In the genomic region with DNA sequence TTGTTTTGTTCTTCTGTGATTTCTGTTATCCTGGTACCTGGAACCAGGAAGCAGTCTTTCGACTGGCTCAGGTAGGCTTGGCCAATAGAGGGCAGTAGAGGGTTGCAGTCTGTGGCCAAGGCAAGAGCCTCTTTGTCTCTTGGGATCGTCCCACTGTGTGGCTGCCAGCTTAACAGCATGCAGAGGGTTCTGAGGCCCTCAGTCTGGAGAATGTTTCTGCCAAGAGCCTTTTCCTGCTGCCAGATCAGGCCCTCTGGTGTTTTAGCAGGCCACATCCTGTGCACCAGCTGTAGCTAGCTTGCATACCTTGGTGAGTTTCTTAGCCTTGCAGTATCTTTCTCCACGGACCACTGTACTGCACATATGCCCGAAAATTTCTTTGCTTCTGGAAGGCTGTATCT, we compare ENCODE assay signal across 8 mouse cellular contexts.
DNase-seq lines count a peak whose midpoint lies in the region; ATAC-seq and TF ChIP-seq lines count a peak whose summit lies in the region.

No protein-coding gene starts in this region.

- no peaks in the 10 kb centered on the region for H3K27me3 ChIP-seq in embryonic facial prominence, embryonic 14.5 days (replicated peaks; ENCODE audit: control insufficient read depth, insufficient read depth, low read length)
- H3K27me3 ChIP-seq in heart, embryonic 12.5 days (replicated peaks), result no peaks in the 10 kb centered on the region
- H3K27me3 ChIP-seq in kidney, embryonic 15.5 days, result no peaks in the 10 kb centered on the region
- H3K27me3 ChIP-seq in limb, embryonic 14.5 days (ENCODE audit: control insufficient read depth, insufficient read depth, low read length), result no peaks in the 10 kb centered on the region
- H3K27me3 ChIP-seq in neural tube, embryonic 12.5 days (replicated peaks), result no peaks in the 10 kb centered on the region

- peak; percentile 79 for ATAC-seq in embryonic facial prominence, embryonic 14.5 days (ENCODE audit: low read depth)
- ATAC-seq in heart, embryonic 12.5 days (ENCODE audit: insufficient number of reproducible peaks, low FRiP score), result peak; percentile 53; the same call in 1 of the 2 replicates
- ATAC-seq in kidney, embryonic 15.5 days (replicated peaks; ENCODE audit: low FRiP score), result 0 out of 2 replicates have a peak, but pooled peaks have one; percentile 22
- ATAC-seq in limb, embryonic 14.5 days (ENCODE audit: low FRiP score, low read depth), result peak; percentile 34; the same call in 1 of the 2 replicates
- peak; percentile 91 for ATAC-seq in neural tube, embryonic 12.5 days (ENCODE audit: low FRiP score, low read depth)

- H3K36me3 ChIP-seq in embryonic facial prominence, embryonic 14.5 days (ENCODE audit: control insufficient read depth, insufficient read depth, low read length), result no peaks in the 10 kb centered on the region
- no peaks in the 10 kb centered on the region for H3K36me3 ChIP-seq in heart, embryonic 12.5 days
- H3K36me3 ChIP-seq in kidney, embryonic 15.5 days, result no peaks in the 10 kb centered on the region
- no peaks in the 10 kb centered on the region for H3K36me3 ChIP-seq in limb, embryonic 14.5 days (ENCODE audit: control insufficient read depth, insufficient read depth, low read length)
- no peaks in the 10 kb centered on the region for H3K36me3 ChIP-seq in neural tube, embryonic 12.5 days

- no peaks in the 10 kb centered on the region for H3K4me1 ChIP-seq in bone marrow, adult 2 months (ENCODE audit: control insufficient read depth, insufficient read depth, low read length)
- peaks cover 2% of the 10 kb centered on the region; the same call in 1 of the 2 replicates for H3K4me1 ChIP-seq in embryonic facial prominence, embryonic 14.5 days (ENCODE audit: control insufficient read depth, insufficient read depth, low read length)
- H3K4me1 ChIP-seq in heart, embryonic 12.5 days (replicated peaks), result no peaks in the 10 kb centered on the region
- H3K4me1 ChIP-seq in kidney, embryonic 15.5 days, result no peaks in the 10 kb centered on the region
- H3K4me1 ChIP-seq in limb, embryonic 14.5 days (ENCODE audit: control insufficient read depth, insufficient read depth, low read length), result no peaks in the 10 kb centered on the region
- no peaks in the 10 kb centered on the region; the same call in 1 of the 2 replicates for H3K4me1 ChIP-seq in neural tube, embryonic 12.5 days

- H3K4me2 ChIP-seq in embryonic facial prominence, embryonic 14.5 days (ENCODE audit: low read depth, low read length), result no peak overlapping the region
- no peak overlapping the region for H3K4me2 ChIP-seq in heart, embryonic 12.5 days
- H3K4me2 ChIP-seq in kidney, embryonic 15.5 days, result no peak overlapping the region
- H3K4me2 ChIP-seq in limb, embryonic 14.5 days (replicated peaks; ENCODE audit: low read depth, low read length, severe bottlenecking), result no peak overlapping the region
- H3K4me2 ChIP-seq in neural tube, embryonic 12.5 days (replicated peaks), result no peak overlapping the region

- no peak for TF ChIP-seq POLR2A in bone marrow, adult 2 months (IDR thresholded peaks at IDR 0.05; ENCODE audit: borderline replicate concordance, control insufficient read depth, low read depth, low read length)
- no peak for TF ChIP-seq POLR2A in limb, embryonic 14.5 days (IDR thresholded peaks at IDR 0.05; ENCODE audit: borderline replicate concordance, extremely low read depth, insufficient read depth, insufficient read length)

- no peak overlapping the region for H3K9ac ChIP-seq in embryonic facial prominence, embryonic 14.5 days (ENCODE audit: low read depth, low read length)
- no peak overlapping the region for H3K9ac ChIP-seq in heart, embryonic 12.5 days
- H3K9ac ChIP-seq in kidney, embryonic 15.5 days, result no peak overlapping the region
- no peak overlapping the region for H3K9ac ChIP-seq in limb, embryonic 14.5 days (ENCODE audit: low read depth, low read length, severe bottlenecking)
- H3K9ac ChIP-seq in neural tube, embryonic 12.5 days, result no peak overlapping the region

- peak; percentile 27 for DNase-seq in A20 (ENCODE audit: low read depth, low spot score)
- peak; percentile 92 for DNase-seq in embryonic facial prominence, embryonic 14.5 days (ENCODE audit: low spot score)
- DNase-seq in limb, embryonic 14.5 days (ENCODE audit: low spot score), result peak; percentile 77
- DNase-seq in testis, postnatal 14 days (ENCODE audit: low spot score), result peak; percentile 27

- no peaks in the 10 kb centered on the region for H3K9me3 ChIP-seq in embryonic facial prominence, embryonic 14.5 days (ENCODE audit: control insufficient read depth, low read length)
- no peaks in the 10 kb centered on the region; the same call in 1 of the 2 replicates for H3K9me3 ChIP-seq in heart, embryonic 12.5 days (replicated peaks)
- no peaks in the 10 kb centered on the region for H3K9me3 ChIP-seq in kidney, embryonic 15.5 days (replicated peaks)
- H3K9me3 ChIP-seq in limb, embryonic 14.5 days (ENCODE audit: control insufficient read depth, low read length), result no peaks in the 10 kb centered on the region
- no peaks in the 10 kb centered on the region for H3K9me3 ChIP-seq in neural tube, embryonic 12.5 days

- H3K27ac ChIP-seq in bone marrow, adult 2 months (ENCODE audit: control insufficient read depth, insufficient read depth, low read depth, low read length, poor library complexity), result no peak overlapping the region
- H3K27ac ChIP-seq in embryonic facial prominence, embryonic 14.5 days (replicated peaks; ENCODE audit: low read depth, low read length), result no peak overlapping the region
- no peak overlapping the region for H3K27ac ChIP-seq in heart, embryonic 12.5 days (ENCODE audit: poor library complexity, severe bottlenecking)
- H3K27ac ChIP-seq in kidney, embryonic 15.5 days, result no peak overlapping the region
- H3K27ac ChIP-seq in limb, embryonic 14.5 days (replicated peaks; ENCODE audit: low read depth, low read length), result no peak overlapping the region
- no peak overlapping the region for H3K27ac ChIP-seq in neural tube, embryonic 12.5 days

- WGBS in bone marrow, adult 2 months, result 16% methylated on average over 4 of the region's 4 CpGs
- 24% methylated on average over 4 of the region's 4 CpGs for WGBS in embryonic facial prominence, embryonic 14.5 days
- 31% methylated on average over 4 of the region's 4 CpGs for WGBS in heart, embryonic 12.5 days
- WGBS in kidney, embryonic 15.5 days, result 37% methylated on average over 4 of the region's 4 CpGs
- 34% methylated on average over 4 of the region's 4 CpGs for WGBS in limb, embryonic 14.5 days
- 39% methylated on average over 4 of the region's 4 CpGs for WGBS in neural tube, embryonic 12.5 days

- peak; percentile 46; the same call in 1 of the 2 replicates for TF ChIP-seq CTCF in bone marrow, adult 2 months (IDR thresholded peaks at IDR 0.05; ENCODE audit: control insufficient read depth, insufficient read depth, low read length)

- H3K4me3 ChIP-seq in bone marrow, adult 2 months (replicated peaks; ENCODE audit: control insufficient read depth, low read depth, low read length), result no peak overlapping the region
- H3K4me3 ChIP-seq in embryonic facial prominence, embryonic 14.5 days (ENCODE audit: low read depth, low read length), result no peak overlapping the region
- H3K4me3 ChIP-seq in heart, embryonic 12.5 days, result no peak overlapping the region
- no peak overlapping the region for H3K4me3 ChIP-seq in kidney, embryonic 15.5 days (replicated peaks)
- H3K4me3 ChIP-seq in limb, embryonic 14.5 days (replicated peaks; ENCODE audit: low read length), result no peak overlapping the region
- no peak overlapping the region for H3K4me3 ChIP-seq in neural tube, embryonic 12.5 days

Comparison
In these comparisons a context has a peak if more than half of its experiments do, and no peak if none do; other contexts are left out.
1. DNase-seq: peak in every context shown above with its lines; median percentile 92 in embryonic facial prominence, embryonic 14.5 days; 77 in limb, embryonic 14.5 days; 27 in A20; 27 in testis, postnatal 14 days.
2. ATAC-seq: peak in every context shown above with its lines; median percentile 91 in neural tube, embryonic 12.5 days; 79 in embryonic facial prominence, embryonic 14.5 days; 53 in heart, embryonic 12.5 days; 34 in limb, embryonic 14.5 days; 22 in kidney, embryonic 15.5 days.